Mouse (Mus musculus) MEL (cell line): Measurements from ENCODE around the gene Slc6a16.

Source experiments
- CHD1 ChIP-seq: IDR thresholded peaks from 2 replicates; pipeline ENCODE4 v1.6.1; 2012; ENCODE audit warnings: low read depth, mild to moderate bottlenecking, inconsistent platforms, low read length, improper control_type of control experiment
- CTCF ChIP-seq, 3 experiments: IDR thresholded peaks in 2 of 3; conservative IDR thresholded peaks in 1 of 3; 2 replicates each; pipeline ENCODE4 v1.5.1; 2011 to 2012; ENCODE audit warnings: low read length in 3 of 3, low read depth in 2 of 3, mild to moderate bottlenecking in 2 of 3, improper control_type of control experiment in 1 of 3, inconsistent platforms in 1 of 3, mixed read lengths in 1 of 3, moderate library complexity in 1 of 3; ENCODE audit not compliant: control insufficient read depth in 1 of 3, insufficient read depth in 1 of 3, poor library complexity in 1 of 3, severe bottlenecking in 1 of 3
- GABPA ChIP-seq: IDR thresholded peaks from 2 replicates; pipeline ENCODE4 v1.6.1; 2012; ENCODE audit warnings: low read depth, mild to moderate bottlenecking, inconsistent platforms, low read length, improper control_type of control experiment, moderate library complexity
- GATA1 ChIP-seq: IDR thresholded peaks from 2 replicates; pipeline ENCODE4 v1.6.1; 2011; ENCODE audit warnings: low read depth, low read length, improper control_type of control experiment
- TCF12 ChIP-seq: IDR thresholded peaks from 2 replicates; pipeline ENCODE4 v1.6.1; 2014; ENCODE audit warnings: low read depth, mild to moderate bottlenecking, inconsistent platforms, low read length, improper control_type of control experiment, moderate library complexity
- USF1 ChIP-seq: IDR thresholded peaks from 2 replicates; pipeline ENCODE4 v1.6.1; 2014; ENCODE audit warnings: low read depth, mild to moderate bottlenecking, inconsistent platforms, low read length, improper control_type of control experiment, moderate library complexity

DNA sequence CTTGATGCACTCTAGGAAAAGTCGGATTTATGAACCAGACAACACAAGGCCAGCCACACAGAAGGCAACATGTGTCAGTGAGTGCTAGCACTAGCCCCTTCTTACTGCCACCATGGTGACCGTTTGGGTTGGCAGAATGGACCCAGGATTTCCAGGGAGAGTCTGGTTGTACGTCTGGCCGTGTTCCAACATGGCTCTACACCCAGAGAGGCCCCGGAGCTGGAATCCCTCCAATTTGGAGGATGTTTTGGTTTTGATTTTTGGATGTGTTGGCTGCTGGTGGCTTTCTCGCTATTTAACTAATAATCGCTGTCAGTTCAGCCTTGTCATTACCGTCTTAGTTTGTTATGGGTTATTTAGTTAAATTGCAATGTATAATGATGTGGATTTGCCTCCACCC is 61.7 kb downstream of the Slc6a16 start:
- no peak for TF ChIP-seq GABPA
- no peak for TF ChIP-seq CTCF (IDR thresholded peaks at IDR 0.05 in 2 of 3, conservative IDR thresholded peaks at IDR 0.05 in 1 of 3; ENCODE audit: control insufficient read depth in 1 of 3, insufficient read depth in 1 of 3, low read depth in 2 of 3, low read length in 3 of 3, poor library complexity in 1 of 3, severe bottlenecking in 1 of 3)
- TF ChIP-seq USF1, result no peak
- TF ChIP-seq CHD1, result no peak
- TF ChIP-seq GATA1, result no peak
- TF ChIP-seq TCF12, result no peak
